Mouse (Mus musculus) limb, embryonic 15.5 days (tissue): Measurements from ENCODE around the gene Tac2. TPM values are rescaled to one million over a fixed set of nuclear protein-coding genes. Genes with fewer than 3 reads are reported as not detected.
A peak's percentile ranks its signal among the peaks of the same experiment; 100 is the strongest.

ENCODE experiments used
- ATAC-seq: fragments of 200-750 bp; cut with Nextera tagmentation; 2 replicates; pipeline ENCODE4 v1.8.0; 2017; ENCODE audit warnings: low read depth, moderate TSS enrichment; ENCODE audit not compliant: insufficient number of reproducible peaks, low FRiP score, low TSS enrichment
- H3K27ac ChIP-seq: fragments of 300-500 bp; sonication (generic); 2 replicates; pipeline ENCODE4 v1.5.1; 2015; ENCODE audit warnings: moderate library complexity, mild to moderate bottlenecking, inconsistent platforms
- H3K27me3 ChIP-seq: fragments of 300-500 bp; sonication (generic); 2 replicates; pipeline ENCODE4 v1.6.1; 2015; ENCODE audit warnings: inconsistent platforms
- H3K36me3 ChIP-seq: fragments of 300-500 bp; sonication (generic); 2 replicates; pipeline ENCODE4 v1.6.1; 2015; ENCODE audit warnings: inconsistent platforms
- H3K4me1 ChIP-seq: fragments of 300-500 bp; sonication (generic); 2 replicates; pipeline ENCODE4 v1.6.1; 2015; ENCODE audit warnings: inconsistent platforms
- H3K4me2 ChIP-seq: fragments of 300-500 bp; sonication (generic); 2 replicates; pipeline ENCODE4 v1.6.1; 2015; ENCODE audit warnings: mild to moderate bottlenecking, inconsistent platforms
- H3K4me3 ChIP-seq: fragments of 300-500 bp; sonication (generic); 2 replicates; pipeline ENCODE4 v1.5.1; 2015; ENCODE audit warnings: mild to moderate bottlenecking, inconsistent platforms
- H3K9ac ChIP-seq: fragments of 300-500 bp; sonication (generic); 2 replicates; pipeline ENCODE4 v1.6.1; 2015; ENCODE audit warnings: inconsistent platforms
- H3K9me3 ChIP-seq: fragments of 300-500 bp; sonication (generic); 2 replicates; pipeline ENCODE4 v1.6.1; 2016; ENCODE audit warnings: inconsistent platforms
- WGBS: fragments of 180-500 bp; shearing (Covaris S2); methylation state at CpG from one replicate; pipeline ENCODE4 v1.1.7; 2015; 5-methylcytosine and 5-hydroxymethylcytosine counted together
- polyA plus RNA-seq: library from polyadenylated mRNA; unstranded; fragments of >200 nt; fragmentation: Nextera tagmentation; extraction: Ambion mirVana; gene quantifications from 2 replicates; pipeline ENCODE4 v1.2.1, GENCODE M21; 2015

The Tac2 gene
- polyA plus RNA-seq, 1 experiment from 2014 or later, result 0.31 TPM

- WGBS, result 92% methylated on average over 7 of the region's 7 CpGs
- Histone ChIP-seq H3K9ac (no peak overlapping the region), H3K27ac (no peak overlapping the region), H3K4me3 (no peak overlapping the region), H3K4me1 (no peaks in the 10 kb centered on the region), H3K4me2 (no peak overlapping the region), H3K27me3 (no peaks in the 10 kb centered on the region), H3K36me3 (peaks cover 48% of the 10 kb centered on the region), H3K9me3 (no peaks in the 10 kb centered on the region)
- ATAC-seq, result no peak
Observed at GRCm38 (mm10) chr10:127698966-127699365, 25.3 kb upstream of the Tac2 start.

- Histone ChIP-seq H3K9me3 (no peaks in the 10 kb centered on the region), H3K36me3 (peaks cover 12% of the 10 kb centered on the region; the same call in 1 of the 2 replicates), H3K4me2 (no peak overlapping the region), H3K9ac (no peak overlapping the region), H3K27me3 (no peaks in the 10 kb centered on the region), H3K4me1 (no peaks in the 10 kb centered on the region), H3K27ac (no peak overlapping the region), H3K4me3 (no peak overlapping the region)
- ATAC-seq, result no peak
- 35% methylated on average over 4 of the region's 4 CpGs for WGBS
Observed at GRCm38 (mm10) chr10:127703299-127703698, 21.0 kb upstream of the Tac2 start.

- Histone ChIP-seq H3K27me3 (no peaks in the 10 kb centered on the region), H3K4me2 (no peak overlapping the region), H3K9ac (no peak overlapping the region), H3K36me3 (peaks cover 8% of the 10 kb centered on the region; the same call in 1 of the 2 replicates), H3K4me3 (no peak overlapping the region), H3K27ac (no peak overlapping the region), H3K4me1 (no peaks in the 10 kb centered on the region), H3K9me3 (no peaks in the 10 kb centered on the region)
- ATAC-seq, result no peak
- 51% methylated on average over 2 of the region's 2 CpGs for WGBS
Observed at GRCm38 (mm10) chr10:127704293-127704692, 20.0 kb upstream of the Tac2 start.

GRCm38 (mm10) chr10:127704766-127705220 is 19.5 kb upstream of the Tac2 start, which contains the start of gene Myo1a:
Myo1a (plus strand) TSS chr10:127705170.
- ATAC-seq, result no peak
- Histone ChIP-seq H3K27ac (no peak within 1 kb of the TSS), H3K9ac (no peak within 1 kb of the TSS), H3K4me2 (no peak within 1 kb of the TSS), H3K9me3 (no peaks in the 10 kb centered on the region), H3K36me3 (peaks cover 5% of the 10 kb centered on the region; the same call in 1 of the 2 replicates), H3K4me1 (no peaks in the 10 kb centered on the region), H3K27me3 (no peaks in the 10 kb centered on the region), H3K4me3 (no peak within 1 kb of the TSS)
- WGBS, result 64% methylated on average over 2 of the region's 2 CpGs

GRCm38 (mm10) chr10:127705783-127706182 is 18.5 kb upstream of the Tac2 start:
- no peak overlapping the region for H3K4me3 ChIP-seq

GRCm38 (mm10) chr10:127707721-127708120 is 16.6 kb upstream of the Tac2 start:
- no peaks in the 10 kb centered on the region for H3K9me3 ChIP-seq
- 86% methylated on average over 7 of the region's 7 CpGs for WGBS
- ATAC-seq, result no peak
- no peak overlapping the region for H3K4me2 ChIP-seq
- no peaks in the 10 kb centered on the region for H3K36me3 ChIP-seq
- H3K27ac ChIP-seq, result no peak overlapping the region
- H3K27me3 ChIP-seq, result no peaks in the 10 kb centered on the region
- H3K9ac ChIP-seq, result no peak overlapping the region
- H3K4me1 ChIP-seq, result 0 out of 2 replicates have a peak, but pooled peaks cover 3% of the 10 kb centered on the region
- H3K4me3 ChIP-seq, result no peak overlapping the region

More at GRCm38 (mm10) chr10:127705783-127706182, 18.5 kb upstream of the Tac2 start:
- ATAC-seq, result no peak
- Histone ChIP-seq H3K9me3 (no peaks in the 10 kb centered on the region), H3K36me3 (no peaks in the 10 kb centered on the region), H3K9ac (no peak overlapping the region), H3K27ac (no peak overlapping the region), H3K4me2 (no peak overlapping the region), H3K27me3 (no peaks in the 10 kb centered on the region), H3K4me1 (no peaks in the 10 kb centered on the region)
- 94% methylated on average over 4 of the region's 4 CpGs for WGBS

GRCm38 (mm10) chr10:127708850-127709370 is 15.4 kb upstream of the Tac2 start:
- H3K9me3 ChIP-seq, result no peaks in the 10 kb centered on the region
- WGBS, result 78% methylated on average over 3 of the region's 3 CpGs
- no peak overlapping the region for H3K9ac ChIP-seq
- H3K36me3 ChIP-seq, result no peaks in the 10 kb centered on the region
- H3K4me1 ChIP-seq, result 0 out of 2 replicates have a peak, but pooled peaks cover 3% of the 10 kb centered on the region
- no peak for ATAC-seq
- H3K27me3 ChIP-seq, result no peaks in the 10 kb centered on the region
- no peak overlapping the region for H3K4me3 ChIP-seq
- no peak overlapping the region for H3K27ac ChIP-seq
- H3K4me2 ChIP-seq, result no peak overlapping the region

- H3K4me2 ChIP-seq, result no peak overlapping the region
- H3K9me3 ChIP-seq, result no peaks in the 10 kb centered on the region
- 70% methylated on average over 13 of the region's 13 CpGs for WGBS
- H3K9ac ChIP-seq, result no peak overlapping the region
- H3K36me3 ChIP-seq, result no peaks in the 10 kb centered on the region; the same call in 1 of the 2 replicates
- no peaks in the 10 kb centered on the region for H3K27me3 ChIP-seq
- no peak overlapping the region for H3K27ac ChIP-seq
- ATAC-seq, result no peak
- H3K4me3 ChIP-seq, result no peak overlapping the region
- H3K4me1 ChIP-seq, result 0 out of 2 replicates have a peak, but pooled peaks cover 3% of the 10 kb centered on the region
Observed at GRCm38 (mm10) chr10:127710331-127710730, 13.9 kb upstream of the Tac2 start.

GRCm38 (mm10) chr10:127712736-127713135 is 11.5 kb upstream of the Tac2 start:
- Histone ChIP-seq H3K9me3 (no peaks in the 10 kb centered on the region), H3K27me3 (no peaks in the 10 kb centered on the region), H3K4me1 (0 out of 2 replicates have a peak, but pooled peaks cover 4% of the 10 kb centered on the region), H3K9ac (no peak overlapping the region), H3K36me3 (no peaks in the 10 kb centered on the region; the same call in 1 of the 2 replicates), H3K4me3 (no peak overlapping the region), H3K4me2 (no peak overlapping the region), H3K27ac (no peak overlapping the region)
- ATAC-seq, result no peak
- 49% methylated on average over 6 of the region's 6 CpGs for WGBS

- Histone ChIP-seq H3K4me1 (peaks cover 18% of the 10 kb centered on the region), H3K27me3 (peaks cover 24% of the 10 kb centered on the region; the same call in 1 of the 2 replicates), H3K36me3 (no peaks in the 10 kb centered on the region), H3K9ac (0 out of 2 replicates have a peak overlapping the region, but pooled peaks have one; percentile 5), H3K27ac (no peak overlapping the region), H3K4me2 (peak overlapping the region; percentile 28; the same call in 1 of the 2 replicates), H3K9me3 (no peaks in the 10 kb centered on the region), H3K4me3 (no peak overlapping the region)
- 15% methylated on average over 20 of the region's 20 CpGs for WGBS
- ATAC-seq, result no peak
Observed at GRCm38 (mm10) chr10:127721671-127722418, 2.4 kb upstream of the Tac2 start.

- Histone ChIP-seq H3K9ac (no peak overlapping the region), H3K4me1 (peaks cover 13% of the 10 kb centered on the region), H3K9me3 (no peaks in the 10 kb centered on the region), H3K27me3 (peaks cover 20% of the 10 kb centered on the region; the same call in 1 of the 2 replicates), H3K27ac (no peak overlapping the region), H3K4me3 (no peak overlapping the region), H3K36me3 (no peaks in the 10 kb centered on the region), H3K4me2 (no peak overlapping the region)
- ATAC-seq, result no peak
- WGBS, result 66% methylated on average over 4 of the region's 4 CpGs
Observed at GRCm38 (mm10) chr10:127725136-127725535, 858 bp downstream of the Tac2 start.

- WGBS, result 67% methylated on average over 8 of the region's 8 CpGs
- Histone ChIP-seq H3K9ac (no peak overlapping the region), H3K27me3 (peaks cover 3% of the 10 kb centered on the region; the same call in 1 of the 2 replicates), H3K4me2 (no peak overlapping the region), H3K9me3 (no peaks in the 10 kb centered on the region), H3K27ac (no peak overlapping the region), H3K4me1 (no peaks in the 10 kb centered on the region), H3K36me3 (no peaks in the 10 kb centered on the region), H3K4me3 (no peak overlapping the region)
- no peak for ATAC-seq
Observed at GRCm38 (mm10) chr10:127728437-127728836, 4.2 kb downstream of the Tac2 start.
